Mouse (Mus musculus) E14TG2a.4 (cell line): Measurements from ENCODE around the gene Foxi1.

Source experiments
- CTCF ChIP-seq: conservative IDR thresholded peaks from 2 replicates; pipeline ENCODE4 v1.5.1; 2014; ENCODE audit warnings: low read length
- POU5F1 ChIP-seq: IDR thresholded peaks from 2 replicates; pipeline ENCODE4 v1.6.1; 2014; ENCODE audit warnings: low read length, borderline replicate concordance

DNA sequence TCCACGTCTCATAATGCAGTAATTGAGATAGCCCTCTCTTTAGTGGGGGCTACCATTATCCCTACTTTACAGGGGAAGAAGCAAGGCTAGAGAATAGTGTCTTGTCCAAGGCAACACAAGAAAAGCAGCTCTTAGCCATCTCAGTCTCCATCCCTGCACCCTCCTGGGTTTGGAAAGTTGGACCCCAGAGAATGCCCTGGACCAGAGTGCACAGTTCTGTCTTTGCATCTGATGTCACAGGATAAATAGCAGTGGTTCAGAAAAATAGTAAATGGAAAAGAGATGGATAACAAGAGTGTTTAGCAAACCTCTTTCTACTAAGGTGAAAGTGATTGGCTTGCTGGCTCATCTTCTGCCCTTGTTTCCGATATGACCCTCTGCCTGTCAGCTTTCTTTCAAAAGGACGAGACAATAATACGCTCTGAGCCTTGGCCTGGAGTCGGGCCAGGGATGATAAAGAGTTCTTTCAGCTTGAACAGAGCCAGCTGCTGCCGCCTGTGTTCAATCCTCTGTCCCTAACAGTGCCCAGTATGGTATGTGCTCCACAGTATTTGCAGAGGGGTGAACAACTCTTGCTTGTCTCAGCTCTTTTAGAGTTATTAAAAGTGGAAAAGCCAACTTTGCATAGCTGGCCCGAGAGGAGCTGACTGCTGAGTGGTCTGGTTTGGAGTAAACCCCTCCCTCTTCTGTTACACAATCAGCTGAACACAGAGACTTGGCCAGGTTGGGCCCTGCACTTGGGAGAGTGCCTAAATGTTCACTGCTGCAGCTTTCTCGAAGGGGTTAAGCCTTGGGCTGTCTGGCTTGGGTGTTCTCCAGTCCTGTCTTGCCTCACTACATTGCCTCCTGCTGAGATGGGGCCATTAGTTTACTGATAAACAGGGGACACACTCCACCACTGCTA, 26.4 kb downstream of the Foxi1 start:
- TF ChIP-seq POU5F1 (no peak), CTCF (no peak)
